Mouse (Mus musculus) liver, postnatal 0 days (tissue): ENCODE data around the gene Calm1.

Source experiments
- CTCF ChIP-seq: sonication (generic); IDR thresholded peaks from 2 replicates; pipeline ENCODE4 v1.5.1; 2016; ENCODE audit warnings: antibody characterized with exemption, low read depth
- EP300 ChIP-seq: IDR thresholded peaks from 2 replicates; pipeline ENCODE4 v1.6.1; 2016; ENCODE audit warnings: antibody characterized with exemption, low read depth, mild to moderate bottlenecking

- peak; percentile 100 for TF ChIP-seq CTCF
- TF ChIP-seq EP300 = no peak
These were observed 2.6 kb downstream of the Calm1 start for GRCm38 (mm10) chr12:100201838-100202237.
